Mouse (Mus musculus) c-Kit-positive CD71-positive TER-119-positive erythroid progenitor cells, embryonic 14.5 days (primary cell): ENCODE results near the gene 4930433I11Rik.
"Not testable (repeated sequence)": the region's sequence is repeated elsewhere in the genome, so short reads cannot be mapped to it uniquely, and the experiment has no call there.

Experiments used
- DNase-seq: peaks from one replicate; pipeline ENCODE4 v3.0.0-alpha.2; 2013; ENCODE audit warnings: low spot score

The 4930433I11Rik gene

DNA sequence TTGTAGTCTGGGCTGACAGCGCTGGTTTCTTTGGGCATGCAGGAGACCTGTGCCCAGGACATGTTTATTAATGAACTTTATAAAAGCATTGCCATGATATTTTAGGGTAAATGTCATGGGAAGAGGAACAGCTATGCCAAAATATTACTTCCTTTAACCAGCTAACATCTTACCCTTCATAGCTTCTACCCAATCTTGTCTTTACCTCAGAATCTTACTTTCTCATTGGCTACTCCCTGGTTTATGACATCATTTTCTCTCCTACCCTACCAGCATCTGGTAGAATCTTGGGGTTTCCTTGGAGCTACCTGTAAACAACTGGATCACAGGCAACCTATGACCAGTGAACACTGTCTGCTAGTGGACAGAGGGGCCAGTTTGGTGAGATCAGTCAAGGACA, at the start of gene 4930433I11Rik:
Gene 4930433I11Rik (plus strand): TSS at position 301 of the 400 bp plus-strand sequence.
- DNase-seq = no peak

DNA sequence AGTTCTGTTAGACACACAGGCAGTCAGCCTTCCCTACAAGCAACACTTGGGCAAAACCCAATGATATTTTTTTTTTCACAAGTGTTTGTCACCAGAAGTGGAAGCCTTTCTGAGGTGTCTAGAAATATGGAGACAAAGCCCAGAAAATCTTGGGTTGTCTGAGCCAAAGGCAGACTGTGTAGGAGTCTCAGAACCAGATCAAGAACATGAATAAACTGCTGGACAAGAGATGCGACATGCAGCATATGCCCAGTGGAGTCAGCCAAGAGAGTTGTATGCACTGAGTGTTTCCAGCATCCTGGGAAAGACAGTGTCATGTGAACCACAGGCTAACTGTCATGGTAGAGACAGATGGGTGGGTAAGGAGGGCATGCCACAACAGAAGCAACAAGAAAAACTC, 48.0 kb upstream of the 4930433I11Rik start:
- no peak for DNase-seq

DNA sequence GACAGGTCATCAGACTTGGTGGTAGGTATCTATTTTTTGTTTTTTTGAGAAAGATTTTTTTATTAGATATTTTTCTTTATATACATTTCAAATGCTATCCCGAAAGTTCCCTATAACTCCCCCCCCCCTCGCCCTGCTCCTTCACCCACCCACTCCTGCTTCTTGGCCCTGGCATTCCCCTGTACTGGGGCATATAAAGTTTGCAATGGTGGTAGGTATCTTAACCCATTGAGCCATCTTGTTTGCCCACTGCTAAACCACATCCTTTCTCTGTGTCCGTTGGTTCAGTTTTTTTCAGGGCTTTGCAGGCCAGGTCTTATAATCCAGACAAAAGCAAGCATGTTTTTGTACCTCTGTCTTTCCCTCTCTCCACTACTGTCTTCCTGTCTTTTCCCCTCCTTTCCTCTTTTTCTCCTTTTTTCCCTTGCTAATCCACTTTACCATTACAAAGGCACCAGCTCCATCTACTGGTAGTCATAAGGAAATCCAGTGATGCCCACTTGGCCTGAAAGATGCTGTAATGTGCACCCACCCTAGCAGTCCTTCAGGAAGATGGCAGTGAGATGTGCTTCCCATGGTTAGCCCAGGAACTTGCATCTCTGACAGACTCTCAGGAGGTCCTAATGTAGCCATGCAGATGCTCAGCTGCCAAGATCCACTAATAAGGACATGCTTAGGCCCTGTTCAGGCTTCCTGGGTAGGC, 45.0 kb upstream of the 4930433I11Rik start:
- no peak for DNase-seq

DNA sequence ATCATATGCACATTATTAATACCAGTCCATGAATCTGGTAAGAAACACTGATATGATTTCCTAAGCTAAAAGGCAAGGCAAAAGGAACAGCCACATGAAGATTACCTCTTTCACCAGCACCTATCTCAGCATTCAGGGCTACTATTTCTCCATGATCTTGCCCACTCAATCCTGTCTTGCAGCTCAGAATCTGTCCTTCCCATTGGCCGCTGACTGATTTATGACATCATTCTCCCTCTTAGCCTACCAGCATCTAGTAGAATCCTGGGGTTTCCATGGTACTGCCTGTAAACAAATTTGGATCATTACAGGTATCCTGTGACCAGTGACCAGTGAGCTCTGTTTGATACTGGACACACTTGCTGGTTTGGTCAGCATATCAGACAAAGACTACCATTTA, 45.1 kb downstream of the 4930433I11Rik start, which contains the start of gene Gm4884:
Gene Gm4884 (plus strand): TSS at position 301 of the 400 bp plus-strand sequence.
- DNase-seq = not testable (repeated sequence)

DNA sequence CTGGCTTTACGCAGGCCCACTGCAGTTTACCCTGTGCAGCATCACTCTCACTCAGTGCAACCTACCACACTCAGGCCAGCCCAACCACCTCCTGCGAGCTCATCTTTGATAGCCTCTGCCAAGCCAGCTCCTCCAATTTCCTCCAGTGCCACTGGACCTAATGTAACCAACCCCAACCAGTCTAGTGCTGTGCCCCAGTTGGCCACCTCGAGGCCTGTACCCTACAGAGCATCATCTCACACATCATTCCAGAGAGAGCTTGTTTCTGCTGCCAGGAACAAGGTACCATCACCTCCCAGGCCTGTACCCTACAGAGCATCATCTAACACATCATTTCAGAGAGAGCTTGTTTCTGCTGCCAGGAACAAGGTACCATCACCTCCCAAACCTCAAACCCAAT, 56.7 kb downstream of the 4930433I11Rik start:
- not testable (repeated sequence) for DNase-seq
